Mouse (Mus musculus) layer of hippocampus, adult 11-12 months (tissue): Measurements from ENCODE around the gene Nfil3.

ENCODE experiments used
- DNase-seq: peaks from one replicate; pipeline ENCODE4 v3.0.0; 2022; ENCODE audit warnings: low spot score

Nfil3 gene

DNA sequence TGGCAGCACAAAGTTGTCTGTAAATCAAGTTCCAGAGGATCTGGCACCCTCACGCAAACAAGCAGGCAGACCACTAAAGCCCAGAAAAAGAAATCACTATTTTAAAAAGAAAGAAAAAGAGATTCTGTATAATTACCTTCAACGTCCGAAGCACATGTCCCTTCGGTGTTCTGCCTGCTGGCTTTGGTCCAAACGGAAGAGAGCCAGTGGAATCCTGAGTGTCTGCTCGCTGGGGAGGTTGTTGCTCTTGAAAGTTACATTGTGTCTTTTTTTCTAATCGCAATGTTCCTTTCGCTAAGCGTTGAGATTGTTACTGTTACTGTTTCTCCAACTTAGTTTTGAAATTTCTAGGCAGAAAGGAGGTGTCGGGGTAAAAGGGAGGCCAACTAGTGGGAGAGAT, 50.3 kb downstream of the Nfil3 start:
- DNase-seq, result no peak

DNA sequence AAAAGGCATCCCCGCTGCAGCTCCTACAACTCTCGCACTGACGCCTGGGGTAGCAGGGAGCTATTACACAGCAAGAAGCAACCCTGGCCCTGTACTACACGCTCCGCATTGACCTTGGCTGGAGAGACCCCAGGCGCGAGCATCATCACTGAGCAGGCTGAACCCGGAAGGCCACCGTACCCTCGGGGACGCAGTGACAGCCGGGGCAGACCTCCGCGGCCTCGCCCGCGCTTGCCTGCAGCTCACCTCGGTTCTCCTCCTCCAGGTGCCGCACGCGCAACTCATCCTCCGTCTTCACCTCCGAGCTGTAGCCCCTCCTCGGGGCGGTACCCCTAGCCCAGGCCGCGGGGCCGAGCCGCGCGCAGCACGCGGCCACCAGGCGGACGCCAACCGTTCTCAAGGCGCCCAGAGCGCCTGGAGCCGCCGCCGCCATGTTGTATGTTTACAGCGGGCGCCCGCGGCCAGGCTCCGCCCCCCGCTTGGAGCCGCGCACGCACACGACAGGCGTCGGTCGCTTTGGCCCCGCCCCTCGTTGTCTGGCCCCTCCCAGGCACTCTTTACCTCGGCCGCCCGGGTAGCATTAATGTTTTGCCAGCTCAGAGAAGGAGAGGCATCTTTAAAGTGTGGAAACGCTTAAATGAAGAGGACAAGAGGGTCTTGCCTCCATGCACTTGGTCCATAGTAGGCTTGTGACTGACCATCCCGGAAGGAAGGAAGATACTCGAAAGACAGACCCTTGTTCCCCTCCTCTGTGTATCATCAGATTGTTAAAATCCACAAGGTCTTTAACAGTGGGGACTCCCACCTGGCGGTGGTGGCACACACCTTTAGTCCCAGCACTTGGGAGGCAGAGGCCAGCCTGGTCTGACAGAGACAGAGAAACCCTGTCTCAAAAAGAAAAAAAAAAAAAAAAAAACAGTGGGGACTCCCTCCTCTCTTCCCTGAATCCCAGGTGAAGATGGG, 51.4 kb downstream of the Nfil3 start, which contains the start of gene Auh:
Gene Auh, minus strand, starts transcription at position 473 of the 963 bp plus-strand sequence.
- peak; percentile 85 for DNase-seq

DNA sequence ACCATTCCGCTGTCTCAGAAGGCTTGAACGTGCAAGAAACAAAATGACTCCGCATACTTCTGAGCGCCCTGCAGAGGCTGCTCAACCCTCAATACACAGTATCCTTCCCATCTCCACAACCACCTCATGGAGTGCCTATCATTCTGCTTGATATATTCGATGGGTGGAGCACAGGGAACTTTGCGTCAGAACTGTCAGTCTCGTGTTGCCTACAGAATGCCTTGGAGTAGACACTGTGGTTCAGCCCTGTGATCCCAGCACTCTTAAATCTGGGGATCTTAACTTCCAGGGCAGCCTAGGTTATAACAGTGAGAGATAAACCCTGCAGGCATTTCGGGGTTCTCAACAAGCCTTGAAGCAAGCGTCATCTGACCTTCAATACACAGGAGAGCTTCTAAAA, 52.5 kb downstream of the Nfil3 start:
- DNase-seq, result peak; percentile 17

DNA sequence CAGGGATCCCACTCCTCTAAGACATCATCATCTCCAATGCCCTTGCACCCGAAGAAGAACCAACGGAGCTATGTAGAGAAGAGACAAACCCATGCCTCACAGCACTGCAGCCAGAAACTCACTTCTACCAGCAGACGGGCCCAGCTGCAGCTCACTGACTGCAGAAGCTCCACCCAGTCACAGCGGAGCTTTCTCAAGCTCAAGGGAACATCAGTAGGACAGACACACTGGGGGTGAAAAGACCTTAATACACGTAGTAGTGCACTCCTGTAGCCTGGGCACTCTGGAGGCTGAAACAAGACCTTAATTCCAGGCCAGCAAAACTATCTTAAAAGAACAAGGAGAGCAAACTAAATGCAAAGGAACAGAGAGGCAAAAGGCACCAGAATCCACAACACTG, 56.4 kb downstream of the Nfil3 start:
- no peak for DNase-seq

DNA sequence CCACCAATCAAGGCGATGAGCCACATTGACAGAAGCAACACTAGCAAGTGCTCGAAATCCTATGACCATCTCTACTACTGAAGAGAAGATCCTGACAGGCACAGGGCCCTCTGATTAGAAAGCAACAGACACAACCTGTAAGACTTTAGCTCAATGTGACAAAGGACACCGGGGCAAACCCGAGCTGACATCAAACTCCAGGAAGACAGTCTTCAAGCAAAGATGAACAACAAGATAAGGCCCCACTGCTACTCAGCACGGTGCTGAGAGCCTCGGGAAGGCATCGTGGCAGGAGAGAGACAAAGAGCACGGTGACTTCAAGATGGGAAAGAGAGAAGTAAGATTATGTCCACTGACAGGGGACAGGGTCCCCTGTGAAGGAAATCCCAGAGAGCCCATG, 58.9 kb downstream of the Nfil3 start:
- no peak for DNase-seq

DNA sequence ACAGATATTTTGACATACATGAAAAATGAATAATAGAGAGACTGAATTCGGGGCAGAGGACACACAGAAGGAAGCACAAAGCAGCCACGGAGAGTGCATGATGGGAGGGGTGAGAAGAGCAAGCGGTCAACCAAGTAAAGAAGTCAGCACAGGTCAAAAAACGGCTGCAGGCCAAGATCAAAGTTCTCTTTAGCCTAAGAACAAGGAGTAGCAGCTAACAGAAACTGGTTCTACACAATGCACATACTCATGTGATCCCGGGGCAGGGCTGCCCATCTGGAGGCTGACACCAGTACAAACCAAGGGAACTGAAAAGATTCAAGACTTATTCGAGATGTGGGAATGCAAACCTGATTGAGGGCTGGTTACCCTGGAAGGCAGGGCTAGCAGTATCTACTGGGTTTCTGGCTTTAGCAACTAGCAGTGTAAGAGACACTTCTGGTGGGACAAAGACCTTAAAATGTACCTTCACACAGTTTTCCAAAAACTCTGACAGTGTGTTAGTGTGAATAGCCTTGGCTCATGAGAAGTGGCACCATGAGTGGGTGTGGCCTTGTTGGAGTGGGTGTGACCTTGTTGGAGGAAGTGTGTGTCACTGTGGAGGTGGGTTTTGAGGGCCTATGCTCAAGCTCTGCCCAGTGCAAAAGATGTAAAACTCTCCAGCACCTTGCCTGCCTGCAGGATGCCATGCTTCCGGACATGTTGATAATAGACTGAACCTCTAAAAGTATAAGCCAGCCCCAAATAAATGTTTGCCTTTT, 59.6 kb downstream of the Nfil3 start:
- DNase-seq, result no peak

DNA sequence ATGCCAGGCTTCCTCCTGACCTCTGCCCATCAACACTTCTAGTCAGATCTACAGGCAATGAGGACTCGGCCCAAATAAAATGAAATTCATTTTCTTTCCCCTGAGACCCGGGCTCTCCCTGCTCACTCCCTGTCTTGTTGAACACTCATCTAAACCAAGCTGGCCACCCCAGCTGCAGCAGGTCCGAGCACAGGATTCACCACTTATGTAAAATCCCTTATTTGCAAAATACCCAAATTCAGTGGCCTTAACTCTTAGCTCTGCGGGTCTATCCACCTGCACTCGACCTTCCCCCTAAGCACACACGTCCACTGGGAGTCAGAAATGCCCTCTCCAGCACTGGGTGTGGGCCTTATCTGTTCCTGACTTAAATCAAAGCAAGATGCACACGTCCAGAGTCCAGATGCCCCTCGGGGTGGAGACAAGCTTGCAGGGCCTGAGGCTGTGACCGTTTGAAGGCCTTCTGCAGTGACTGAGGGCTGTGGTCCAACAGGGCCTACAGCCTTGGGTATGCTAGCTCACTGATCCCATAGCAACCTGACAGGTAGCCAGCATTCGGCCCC, 61.0 kb downstream of the Nfil3 start:
- DNase-seq, result no peak

DNA sequence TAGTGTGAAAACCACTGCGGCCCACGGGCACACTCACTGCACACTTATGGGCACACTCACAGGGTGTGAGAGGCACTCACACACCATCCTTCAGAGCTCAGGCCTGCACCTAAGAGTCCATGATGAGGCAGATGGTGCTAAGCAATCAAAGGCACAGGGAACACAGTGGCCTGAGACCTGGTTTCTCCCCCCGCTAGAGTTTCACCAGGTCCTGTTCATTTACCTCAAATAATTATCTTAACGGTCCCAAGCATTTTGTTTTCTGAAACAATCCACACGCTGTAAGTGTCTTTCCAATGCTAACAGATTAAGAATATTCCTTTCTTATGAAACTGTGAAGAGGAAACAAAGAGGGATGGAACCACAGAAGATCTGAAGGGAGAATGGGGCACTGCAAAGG, 62.5 kb downstream of the Nfil3 start:
- no peak for DNase-seq
